Mouse (Mus musculus): ENCODE measurements around the gene Gm10271.

The Gm10271 gene

DNA sequence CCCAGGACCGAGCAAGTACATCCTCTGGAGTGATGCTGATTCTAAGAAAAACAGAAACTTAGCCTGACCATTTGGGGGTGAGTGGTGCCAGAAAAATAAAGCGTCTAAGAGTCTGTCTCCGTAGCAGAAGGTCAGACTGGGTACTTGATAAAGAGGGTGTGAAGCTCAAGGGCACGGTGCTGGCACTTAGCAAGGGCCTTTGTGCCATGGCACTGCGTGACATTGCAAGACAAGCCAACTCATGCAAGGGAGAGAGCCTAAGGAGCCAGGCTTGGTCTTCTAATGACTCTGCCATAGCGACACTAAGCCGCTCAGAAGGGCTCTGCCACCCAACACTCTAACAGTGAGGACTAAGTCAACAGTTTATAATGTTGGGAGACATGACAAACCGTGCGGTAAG, 6.4 kb upstream of the Gm10271 start:
- no peak for DNase-seq (ENCODE audit: low read depth, low spot score)

GRCm38 (mm10) chr10:116977858-116978257, 5.4 kb upstream of the Gm10271 start:
- DNase-seq (ENCODE audit: low read depth, low spot score) = no peak

DNA sequence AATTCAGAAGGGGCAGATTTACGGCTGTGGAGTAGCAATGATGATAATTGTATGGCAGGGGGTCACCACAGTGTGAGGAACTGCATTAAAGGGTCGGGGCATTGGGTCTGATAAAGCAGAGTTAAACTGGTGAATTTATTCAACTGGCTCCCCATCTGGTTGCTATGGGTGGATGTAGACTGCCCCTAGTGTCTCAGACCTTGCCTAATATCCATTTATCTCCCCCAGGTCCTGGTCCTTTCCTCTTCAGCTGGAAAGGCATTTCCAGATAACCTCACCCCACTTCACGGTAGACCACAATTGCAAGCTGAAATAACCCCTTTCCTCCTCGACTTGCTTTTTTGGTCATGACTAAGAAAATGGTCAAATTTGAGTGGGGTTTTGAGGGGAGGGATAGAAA, 5.0 kb upstream of the Gm10271 start:
- no peak for DNase-seq (ENCODE audit: low read depth, low spot score)

- no peak for DNase-seq (ENCODE audit: low read depth, low spot score)
Observed at GRCm38 (mm10) chr10:116968741-116969140, 3.7 kb downstream of the Gm10271 start.

- DNase-seq (ENCODE audit: low read depth, low spot score) = no peak
Observed at GRCm38 (mm10) chr10:116966065-116966464, 6.3 kb downstream of the Gm10271 start.

GRCm38 (mm10) chr10:116965297-116965696, 7.1 kb downstream of the Gm10271 start:
- DNase-seq (ENCODE audit: low read depth, low spot score) = no peak

- no peak for DNase-seq (ENCODE audit: low read depth, low spot score)
Observed at GRCm38 (mm10) chr10:116964571-116964970, 7.8 kb downstream of the Gm10271 start.

- DNase-seq (ENCODE audit: low read depth, low spot score) = no peak
Observed at GRCm38 (mm10) chr10:116964084-116964483, 8.3 kb downstream of the Gm10271 start.

- DNase-seq (ENCODE audit: low read depth, low spot score) = peak; percentile 76
Observed at GRCm38 (mm10) chr10:116962803-116963202, 9.6 kb downstream of the Gm10271 start.

DNA sequence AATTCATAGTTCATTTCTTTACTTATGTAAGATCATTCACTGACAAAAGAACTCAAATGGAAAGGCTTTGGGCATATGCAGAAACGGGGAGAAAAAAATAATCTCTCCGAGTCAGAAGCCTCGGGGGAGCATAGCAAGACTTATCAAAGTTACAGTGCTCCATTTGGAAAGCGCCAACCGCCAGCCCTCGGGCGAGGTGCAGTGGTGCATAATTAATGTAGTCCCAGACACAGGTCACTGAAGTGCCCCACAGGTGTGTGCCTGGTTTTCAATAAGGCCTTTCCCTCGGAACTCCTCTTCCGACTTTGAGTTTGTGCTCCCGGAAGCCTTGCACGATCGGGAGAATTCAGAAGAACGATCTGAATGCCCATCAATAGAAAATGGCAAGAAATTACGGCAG, 10.3 kb downstream of the Gm10271 start:
- no peak for DNase-seq (ENCODE audit: low read depth, low spot score)

DNA sequence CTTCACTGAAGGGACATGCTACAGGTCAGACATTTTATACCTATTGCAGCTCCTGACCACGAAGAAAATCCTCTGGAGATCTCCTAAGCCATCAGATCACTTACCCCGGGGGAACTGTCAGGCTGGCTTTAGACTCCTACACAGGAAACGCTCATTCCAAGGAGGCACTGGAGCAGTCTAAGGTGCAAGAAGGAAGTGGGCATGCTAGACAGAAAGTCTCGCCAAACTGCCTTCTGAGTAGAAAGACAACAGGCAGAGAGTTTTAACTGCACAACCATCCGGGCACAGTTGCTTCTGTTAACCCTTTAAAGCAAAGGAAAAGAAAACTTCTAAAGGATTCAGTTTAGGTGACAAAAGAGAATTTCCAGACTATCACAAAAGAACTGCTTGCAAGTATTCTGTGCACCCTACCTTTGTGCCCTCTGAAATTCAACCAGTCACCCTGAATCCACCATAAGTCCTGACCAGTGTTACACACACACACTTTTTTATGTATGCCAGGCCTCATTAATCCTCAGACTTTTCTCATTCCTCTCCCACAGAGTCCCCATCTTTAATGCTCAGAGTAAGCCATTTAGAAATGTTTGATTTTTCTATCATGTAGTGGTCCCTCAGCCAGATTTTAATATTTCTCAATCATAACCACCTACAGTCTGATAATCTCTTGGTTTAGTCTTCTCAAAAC, 14.4 kb downstream of the Gm10271 start:
- no peak for DNase-seq (ENCODE audit: low read depth, low spot score)

GRCm38 (mm10) chr10:116956483-116957158, 15.8 kb downstream of the Gm10271 start:
- DNase-seq (ENCODE audit: low read depth, low spot score) = no peak

DNA sequence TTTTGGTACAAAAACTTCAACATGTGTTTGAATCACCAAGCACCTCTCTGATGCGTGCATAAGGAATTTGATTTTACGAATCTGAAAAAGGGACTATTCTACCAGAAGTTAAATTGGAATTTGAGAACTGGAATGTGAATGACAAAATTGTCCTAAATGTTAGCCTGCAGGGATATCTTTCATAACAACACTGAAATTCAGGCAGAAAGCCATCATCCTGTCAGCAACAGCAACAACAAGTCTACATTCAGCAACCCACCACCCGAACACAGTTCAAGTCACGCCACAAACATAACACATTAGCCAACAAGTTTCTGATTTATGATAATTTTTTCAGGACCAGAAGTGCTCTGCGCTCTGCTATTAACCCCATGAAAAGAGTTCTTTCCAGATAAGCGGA, 17.2 kb downstream of the Gm10271 start:
- no peak for DNase-seq (ENCODE audit: low read depth, low spot score)

GRCm38 (mm10) chr10:116950886-116951285, 21.5 kb downstream of the Gm10271 start:
- no peak for DNase-seq (ENCODE audit: low read depth, low spot score)

GRCm38 (mm10) chr10:116950009-116950769, 22.2 kb downstream of the Gm10271 start, which contains the start of gene Rab3ip:
Gene Rab3ip, minus strand, starts transcription at chr10:116950769.
- DNase-seq (ENCODE audit: low read depth, low spot score) = peak; percentile 90

DNA sequence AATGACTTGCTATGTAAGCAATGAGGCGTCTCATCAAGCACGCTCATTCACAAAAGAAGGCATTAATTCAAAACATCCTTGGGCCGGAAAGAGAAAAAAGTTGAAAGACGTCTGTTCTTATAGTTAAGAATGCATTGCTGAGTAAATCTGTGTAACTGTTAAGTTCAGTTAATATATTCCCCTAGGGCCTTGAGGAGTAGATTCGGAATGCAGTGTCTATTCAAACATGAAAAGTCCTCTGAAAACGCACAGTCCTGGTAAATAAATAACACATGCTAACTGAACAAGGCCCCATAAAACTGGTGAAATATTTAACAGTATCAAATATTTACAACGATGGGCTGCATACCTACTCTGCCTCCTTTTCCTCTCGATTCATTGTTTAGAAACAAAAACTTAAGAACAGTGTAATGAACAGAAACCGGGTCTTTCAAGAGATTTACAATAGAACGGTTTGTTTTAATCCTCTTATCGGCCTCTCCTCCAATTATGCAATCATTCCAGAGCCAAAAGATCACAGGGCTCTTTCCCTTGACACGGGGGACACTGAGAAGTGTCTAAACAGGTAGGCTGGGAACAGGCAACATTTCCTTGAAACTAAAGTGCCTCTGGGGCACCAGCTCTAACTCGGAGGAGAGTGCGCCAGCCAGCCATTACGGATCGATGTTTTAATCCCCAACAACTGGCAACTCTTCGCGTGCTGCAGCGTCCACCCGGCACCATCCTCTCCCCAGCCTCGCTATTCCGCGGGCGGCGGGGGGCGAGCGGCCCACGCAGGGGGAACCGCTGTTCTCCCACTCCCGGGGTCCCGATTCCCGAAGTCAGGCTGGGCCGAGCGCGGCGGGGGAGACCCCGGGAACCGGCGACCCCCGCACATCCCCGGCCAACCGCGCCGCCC, 23.0 kb downstream of the Gm10271 start:
- DNase-seq (ENCODE audit: low read depth, low spot score) = peak; percentile 66

DNA sequence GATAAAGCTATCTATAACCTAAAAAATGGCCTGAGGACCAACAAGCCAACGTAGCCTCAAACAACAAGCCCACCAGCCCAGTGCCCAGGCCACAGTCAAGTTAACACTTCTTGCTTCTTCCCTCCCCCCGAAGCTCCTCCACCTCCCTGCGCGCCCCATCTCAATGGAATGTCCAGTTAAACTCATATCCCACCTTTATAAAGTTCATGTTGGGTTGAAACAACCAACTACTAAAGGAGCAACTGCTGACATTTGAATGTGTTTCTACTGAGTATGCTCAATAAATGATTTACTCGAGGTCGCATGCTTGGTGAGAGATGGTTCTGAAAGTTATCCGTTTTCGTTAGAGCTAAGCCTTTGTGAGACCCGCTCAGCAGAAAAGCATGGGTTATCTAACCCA, 24.0 kb downstream of the Gm10271 start:
- DNase-seq (ENCODE audit: low read depth, low spot score) = no peak

GRCm38 (mm10) chr10:116944940-116945339, 27.5 kb downstream of the Gm10271 start:
- no peak for DNase-seq (ENCODE audit: low read depth, low spot score)

DNA sequence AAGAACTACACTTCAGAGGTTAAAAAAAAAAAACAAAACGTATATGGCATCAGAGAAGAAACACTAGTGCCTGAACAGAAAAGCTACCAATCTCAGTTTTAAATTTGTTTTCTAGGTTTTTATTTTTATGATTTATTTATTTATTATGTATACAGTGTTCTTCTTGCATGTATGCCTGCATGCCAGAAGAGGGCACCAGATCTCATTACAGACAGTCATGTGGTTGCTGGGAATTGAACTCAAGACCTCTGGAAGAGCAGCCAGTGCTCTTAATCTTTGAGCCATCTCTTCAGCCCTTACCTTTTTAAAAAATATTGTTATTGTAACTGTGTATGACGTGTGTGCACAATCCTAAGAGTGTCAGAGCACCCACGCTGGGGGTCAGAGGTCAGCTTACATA, 28.3 kb downstream of the Gm10271 start:
- DNase-seq (ENCODE audit: low read depth, low spot score) = no peak

- DNase-seq (ENCODE audit: low read depth, low spot score) = peak; percentile 82
Observed at GRCm38 (mm10) chr10:116943025-116943424, 29.4 kb downstream of the Gm10271 start.

DNA sequence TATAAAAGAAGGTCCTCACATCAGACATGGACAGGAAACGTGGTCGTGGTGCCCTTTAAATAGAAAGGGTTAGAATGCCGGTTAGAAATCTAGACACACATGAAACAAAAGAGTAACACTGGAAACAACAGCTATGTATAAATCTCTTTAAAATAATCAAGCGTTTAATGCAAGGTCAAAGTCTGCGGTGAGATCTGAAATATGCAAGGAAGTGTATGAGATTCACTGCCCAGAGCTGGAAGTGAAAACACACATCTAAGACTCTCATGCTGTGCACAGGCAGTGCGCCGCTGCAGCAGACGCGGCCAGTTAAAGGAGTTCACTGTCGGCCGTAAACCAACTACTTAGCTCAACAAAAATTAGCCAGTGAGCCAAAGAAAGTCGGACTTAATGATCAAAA, 37.4 kb downstream of the Gm10271 start:
- DNase-seq (ENCODE audit: low read depth, low spot score) = no peak

GRCm38 (mm10) chr10:116933794-116934193, 38.6 kb downstream of the Gm10271 start:
- no peak for DNase-seq (ENCODE audit: low read depth, low spot score)
